Mouse (Mus musculus): ENCODE data around the gene Gm11563.

DNA sequence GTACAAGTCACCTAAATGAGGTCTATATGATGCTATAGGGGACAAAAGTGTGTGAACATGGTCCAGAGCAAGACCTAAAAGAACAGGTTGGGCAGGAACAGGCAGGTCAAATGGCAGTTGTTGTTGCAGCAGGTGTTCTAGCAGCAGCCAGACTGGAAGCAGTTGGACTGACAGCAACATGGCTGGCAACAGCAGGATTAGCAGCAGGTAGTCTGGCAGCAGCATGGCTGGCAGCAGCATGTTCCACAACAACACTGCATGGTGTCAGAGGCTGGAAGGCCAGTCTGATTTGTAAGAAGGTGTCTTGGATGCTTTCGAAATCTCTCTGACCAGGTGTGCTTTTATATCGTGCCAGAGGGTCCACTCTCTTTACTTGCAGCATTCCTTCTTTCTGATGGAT lies 24.7 kb upstream of the Gm11563 start:
- TF ChIP-seq CTCF (IDR thresholded peaks at IDR 0.05; ENCODE audit: borderline replicate concordance, insufficient read depth, low read length) (no peak), POLR2A (IDR thresholded peaks at IDR 0.05; ENCODE audit: low read depth, low read length) (no peak)

All from embryonic fibroblast, embryonic 13.5 days (primary cell).